Mouse (Mus musculus) neural tube, embryonic 14.5 days (tissue): ENCODE data around the gene Klhl26. TPM values are rescaled to one million over a fixed set of nuclear protein-coding genes. Genes with fewer than 3 reads are reported as not detected.
A peak's percentile ranks its signal among the peaks of the same experiment; 100 is the strongest.
"Not testable (repeated sequence)": the region's sequence is repeated elsewhere in the genome, so short reads cannot be mapped to it uniquely, and the experiment has no call there.

ENCODE experiments used
- ATAC-seq: fragments of 200-750 bp; cut with Nextera tagmentation; 2 replicates; pipeline ENCODE4 v1.8.0; 2017; ENCODE audit warnings: low read depth, mild to moderate bottlenecking, moderate TSS enrichment, moderate library complexity
- H3K27ac ChIP-seq: fragments of 300-500 bp; sonication (generic); 2 replicates; pipeline ENCODE4 v1.5.1; 2014; ENCODE audit warnings: low read depth, mild to moderate bottlenecking, control low read depth, low read length, moderate library complexity, mixed read lengths
- H3K27me3 ChIP-seq: fragments of 300-500 bp; sonication (generic); 2 replicates; pipeline ENCODE4 v1.6.1; 2014; ENCODE audit warnings: low read length; ENCODE audit not compliant: control insufficient read depth, insufficient read depth
- H3K36me3 ChIP-seq: fragments of 300-500 bp; sonication (generic); 2 replicates; pipeline ENCODE4 v1.6.1; 2014; ENCODE audit warnings: low read length, mixed read lengths; ENCODE audit not compliant: control insufficient read depth, insufficient read depth
- H3K4me1 ChIP-seq: fragments of 300-500 bp; sonication (generic); 2 replicates; pipeline ENCODE4 v1.6.1; 2014; ENCODE audit warnings: low read length; ENCODE audit not compliant: control insufficient read depth, insufficient read depth
- H3K4me2 ChIP-seq: fragments of 300-500 bp; sonication (generic); 2 replicates; pipeline ENCODE4 v1.6.1; 2014; ENCODE audit warnings: mild to moderate bottlenecking, low read depth, low read length, control low read depth
- H3K4me3 ChIP-seq: fragments of 300-500 bp; sonication (generic); 2 replicates; pipeline ENCODE4 v1.5.1; 2014; ENCODE audit warnings: low read depth, low read length, control low read depth, mixed read lengths
- H3K9ac ChIP-seq: fragments of 300-500 bp; sonication (generic); replicated peaks from 2 replicates; pipeline ENCODE4 v1.6.1; 2014; ENCODE audit warnings: low read depth, mild to moderate bottlenecking, control low read depth, low read length, mixed read lengths
- H3K9me3 ChIP-seq: fragments of 300-500 bp; sonication (generic); 2 replicates; pipeline ENCODE4 v1.6.1; 2016; ENCODE audit warnings: low read length; ENCODE audit not compliant: control insufficient read depth
- WGBS: fragments of 180-500 bp; shearing (Covaris S2); extraction: QIAGEN DNeasy Blood & Tissue Kit; methylation state at CpG from one replicate; pipeline ENCODE4 v1.1.7; 2014; 5-methylcytosine and 5-hydroxymethylcytosine counted together
- polyA plus RNA-seq: library from polyadenylated mRNA; unstranded; fragments of >200 nt; fragmentation: Nextera tagmentation; extraction: Ambion mirVana; gene quantifications from 2 replicates; pipeline ENCODE4 v1.2.1, GENCODE M21; 2014

The Klhl26 gene
- polyA plus RNA-seq, 1 experiment from 2014 or later = 29.4 TPM

DNA sequence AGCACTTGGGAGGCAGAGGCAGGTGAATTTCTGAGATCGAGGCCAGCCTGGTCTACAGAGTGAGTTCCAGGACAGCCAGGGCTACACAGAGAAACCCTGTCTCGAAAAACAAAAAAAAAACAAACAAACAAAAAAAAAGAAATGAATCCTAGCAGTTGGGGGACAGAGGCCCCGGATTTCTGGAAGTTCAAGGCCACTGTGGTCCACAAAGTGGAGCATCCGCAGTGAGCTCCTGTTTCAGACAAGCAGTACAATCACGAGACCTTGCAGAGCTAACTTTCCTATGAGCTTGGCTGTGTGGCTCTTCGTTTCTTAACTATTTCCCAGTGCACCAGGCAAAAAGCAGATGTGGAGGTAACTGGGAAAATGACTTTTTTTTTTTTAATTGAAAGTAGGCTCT lies 34.4 kb upstream of the Klhl26 start:
- WGBS = 87% methylated on average over 6 of the region's 6 CpGs
- H3K4me2 ChIP-seq = peak overlapping the region; percentile 100
- peak overlapping the region; percentile 97 for H3K4me3 ChIP-seq
- not testable (repeated sequence) for H3K27me3 ChIP-seq, H3K9me3 ChIP-seq, H3K27ac ChIP-seq, ATAC-seq
- H3K36me3 ChIP-seq = peaks cover 12% of the 10 kb centered on the region; the same call in 1 of the 2 replicates
- peaks cover 12% of the 10 kb centered on the region for H3K4me1 ChIP-seq
- H3K9ac ChIP-seq = peak overlapping the region; percentile 90; the same call in 1 of the 2 replicates

- WGBS = under 1% methylated on average over 67 of the region's 74 CpGs
These were observed 33.6 kb upstream of the Klhl26 start, which contains the start of gene Uba52 for GRCm38 (mm10) chr8:70510228-70510915. Gene Uba52, minus strand, starts transcription at chr8:70510801.

DNA sequence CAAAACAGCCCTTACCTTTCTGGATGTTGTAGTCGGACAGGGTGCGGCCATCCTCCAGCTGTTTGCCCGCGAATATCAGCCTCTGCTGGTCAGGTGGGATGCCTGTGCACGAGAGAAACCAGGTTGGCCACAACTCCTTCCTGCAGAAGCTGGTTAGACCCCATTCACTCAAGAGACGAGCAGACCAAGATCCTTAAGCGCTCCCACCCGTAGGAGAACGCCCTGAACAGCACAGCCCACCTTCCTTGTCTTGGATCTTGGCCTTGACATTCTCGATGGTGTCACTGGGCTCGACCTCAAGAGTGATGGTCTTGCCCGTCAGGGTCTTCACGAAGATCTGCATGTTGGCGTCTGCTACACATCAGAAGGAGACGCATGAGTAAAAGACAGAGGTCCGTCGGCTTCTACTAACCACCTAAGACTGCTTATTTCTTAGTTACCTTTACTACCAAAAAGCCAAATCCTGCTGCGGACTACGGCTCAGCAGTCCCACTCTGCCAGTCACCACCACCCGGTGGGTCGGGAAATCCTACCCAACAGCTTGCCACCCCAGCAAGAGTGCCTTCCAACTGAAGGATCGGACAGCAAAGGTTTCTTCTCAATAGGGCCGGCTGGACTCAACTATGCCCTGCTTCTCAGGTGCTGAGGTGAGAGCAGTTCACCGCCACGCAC lies 32.6 kb upstream of the Klhl26 start:
- H3K4me2 ChIP-seq = peak overlapping the region; percentile 100
- no peak for ATAC-seq

More at GRCm38 (mm10) chr8:70510228-70510915, 33.6 kb upstream of the Klhl26 start, which contains the start of gene Uba52:
- H3K36me3 ChIP-seq = peaks cover 11% of the 10 kb centered on the region; the same call in 1 of the 2 replicates
- peak within 1 kb of the TSS; percentile 90 for H3K9ac ChIP-seq
- no peaks in the 10 kb centered on the region for H3K27me3 ChIP-seq
- H3K4me2 ChIP-seq = peak within 1 kb of the TSS; percentile 100
- H3K4me1 ChIP-seq = peaks cover 19% of the 10 kb centered on the region
- H3K4me3 ChIP-seq = peak within 1 kb of the TSS; percentile 97
- peak within 1 kb of the TSS; percentile 97 for H3K27ac ChIP-seq
- peak; percentile 77 for ATAC-seq
- no peaks in the 10 kb centered on the region for H3K9me3 ChIP-seq

DNA sequence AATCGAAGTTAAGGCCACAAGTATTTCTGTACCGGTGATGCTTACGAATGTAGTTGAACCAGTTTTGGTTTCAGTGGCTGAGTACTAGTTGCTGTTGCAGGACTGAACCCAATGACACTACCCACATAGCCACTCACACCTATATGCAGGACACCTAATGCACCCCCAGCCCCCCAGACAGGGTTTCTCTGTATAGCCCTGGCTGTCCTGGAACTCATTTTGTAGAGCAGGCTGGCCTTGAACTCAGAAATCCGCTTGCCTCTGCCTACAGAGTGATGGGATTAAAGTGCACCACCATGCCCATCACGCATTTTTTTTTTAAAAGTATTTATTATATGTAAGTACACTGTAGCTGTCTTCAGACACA lies 30.2 kb upstream of the Klhl26 start:
- Histone ChIP-seq H3K4me1 (peaks cover 25% of the 10 kb centered on the region), H3K9ac (no peak overlapping the region), H3K27me3 (peaks cover 11% of the 10 kb centered on the region), H3K9me3 (no peaks in the 10 kb centered on the region), H3K27ac (no peak overlapping the region), H3K4me2 (no peak overlapping the region; the same call in 1 of the 2 replicates), H3K4me3 (no peak overlapping the region), H3K36me3 (peaks cover 7% of the 10 kb centered on the region; the same call in 1 of the 2 replicates)
- ATAC-seq = no peak
- 69% methylated on average over 5 of the region's 5 CpGs for WGBS

More for the DNA sequence above, 32.6 kb upstream of the Klhl26 start:
- Histone ChIP-seq H3K27me3 (no peaks in the 10 kb centered on the region), H3K4me1 (peaks cover 20% of the 10 kb centered on the region), H3K9ac (peak overlapping the region; percentile 90), H3K36me3 (peaks cover 10% of the 10 kb centered on the region; the same call in 1 of the 2 replicates), H3K4me3 (peak overlapping the region; percentile 97), H3K27ac (peak overlapping the region; percentile 97; the same call in 1 of the 2 replicates), H3K9me3 (no peaks in the 10 kb centered on the region)
- 15% methylated on average over 25 of the region's 25 CpGs for WGBS

DNA sequence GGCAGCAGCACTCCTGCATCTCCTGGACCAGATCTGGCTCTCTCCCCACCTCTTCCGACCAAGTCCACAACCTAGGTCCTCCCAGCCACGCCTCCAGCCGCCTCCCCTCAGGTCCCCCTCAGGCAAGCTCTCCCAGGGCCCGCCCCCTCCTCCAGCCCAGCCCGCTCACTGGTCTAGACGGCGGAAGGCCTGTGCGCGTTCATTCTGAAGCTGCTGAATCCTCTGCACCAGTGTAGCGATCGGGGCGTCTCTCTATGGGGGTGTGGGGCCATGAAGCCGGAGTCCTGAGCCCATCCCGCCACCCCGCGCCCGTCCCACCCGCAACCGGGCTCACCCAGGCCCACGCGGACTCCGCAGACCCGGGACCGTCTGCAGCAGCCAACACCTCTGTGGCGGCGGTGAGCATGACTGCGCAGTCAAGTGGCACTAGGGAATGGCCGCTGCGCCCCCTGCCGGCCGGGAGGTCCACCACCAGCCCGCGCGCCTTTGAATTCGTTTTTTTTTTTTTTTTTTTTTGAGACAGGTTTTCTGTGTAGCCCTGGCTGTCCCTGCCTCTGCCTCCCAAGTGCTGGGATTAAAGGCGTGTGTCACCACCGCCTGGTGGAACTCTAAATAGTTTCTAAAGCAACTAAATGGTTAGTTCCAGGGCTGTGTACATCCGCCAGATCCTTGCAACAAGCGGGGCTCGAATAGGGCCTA lies 29.7 kb upstream of the Klhl26 start, which contains the start of gene Rex1bd:
Gene Rex1bd, minus strand, starts transcription at position 425 of the 699 bp plus-strand sequence.
- peak; percentile 87 for ATAC-seq
- H3K27me3 ChIP-seq = peaks cover 16% of the 10 kb centered on the region
- peak within 1 kb of the TSS; percentile 74 for H3K9ac ChIP-seq
- H3K27ac ChIP-seq = peak within 1 kb of the TSS; percentile 85
- peak within 1 kb of the TSS; percentile 55 for H3K4me3 ChIP-seq
- no peaks in the 10 kb centered on the region for H3K9me3 ChIP-seq
- WGBS = 3% methylated on average over 40 of the region's 40 CpGs
- peaks cover 25% of the 10 kb centered on the region for H3K4me1 ChIP-seq
- peaks cover 7% of the 10 kb centered on the region; the same call in 1 of the 2 replicates for H3K36me3 ChIP-seq
- H3K4me2 ChIP-seq = peak within 1 kb of the TSS; percentile 84

DNA sequence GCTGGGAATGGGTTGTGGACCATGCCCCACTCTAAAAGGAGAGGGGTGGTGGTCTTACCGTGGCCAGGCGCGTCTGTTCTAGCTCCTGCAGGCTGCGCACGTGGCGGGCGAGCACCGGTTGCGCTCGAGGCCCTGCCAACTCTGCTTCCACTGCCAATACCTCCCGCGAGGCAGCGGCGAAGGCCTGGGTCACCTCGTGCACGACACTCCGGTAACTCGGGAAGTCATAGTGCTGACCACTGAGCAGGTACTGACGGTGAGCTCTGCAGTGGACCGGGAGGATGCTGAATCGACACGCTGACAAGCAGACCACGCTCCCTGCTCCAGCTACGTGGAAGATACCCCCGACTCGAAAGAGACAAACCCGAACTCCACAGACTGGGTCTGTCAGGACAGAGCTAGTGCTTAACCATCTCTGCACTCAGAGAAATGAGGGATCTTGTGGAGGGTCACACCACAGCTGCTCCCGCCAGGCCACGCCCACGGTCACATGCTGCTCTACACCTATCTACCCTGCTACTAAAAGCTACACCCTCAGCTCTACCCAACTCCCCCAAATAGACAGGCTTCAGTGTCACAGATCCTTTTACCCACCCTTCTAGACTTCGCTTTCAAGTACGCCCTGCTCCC lies 29.0 kb upstream of the Klhl26 start:
- H3K27ac ChIP-seq = peak overlapping the region; percentile 85; the same call in 1 of the 2 replicates
- H3K36me3 ChIP-seq = peaks cover 7% of the 10 kb centered on the region; the same call in 1 of the 2 replicates
- H3K4me3 ChIP-seq = peak overlapping the region; percentile 55
- ATAC-seq = peak; percentile 16
- no peaks in the 10 kb centered on the region for H3K9me3 ChIP-seq
- H3K4me2 ChIP-seq = peak overlapping the region; percentile 84
- 37% methylated on average over 32 of the region's 32 CpGs for WGBS
- peaks cover 19% of the 10 kb centered on the region for H3K27me3 ChIP-seq
- peak overlapping the region; percentile 74 for H3K9ac ChIP-seq
- peaks cover 25% of the 10 kb centered on the region for H3K4me1 ChIP-seq

GRCm38 (mm10) chr8:70504851-70505250 lies 28.1 kb upstream of the Klhl26 start:
- peaks cover 25% of the 10 kb centered on the region for H3K4me1 ChIP-seq
- H3K4me3 ChIP-seq = no peak overlapping the region
- no peaks in the 10 kb centered on the region for H3K9me3 ChIP-seq
- H3K27me3 ChIP-seq = peaks cover 27% of the 10 kb centered on the region
- 79% methylated on average over 3 of the region's 3 CpGs for WGBS
- no peak overlapping the region for H3K27ac ChIP-seq
- H3K4me2 ChIP-seq = no peak overlapping the region
- peaks cover 7% of the 10 kb centered on the region; the same call in 1 of the 2 replicates for H3K36me3 ChIP-seq
- H3K9ac ChIP-seq = no peak overlapping the region
- ATAC-seq = no peak

DNA sequence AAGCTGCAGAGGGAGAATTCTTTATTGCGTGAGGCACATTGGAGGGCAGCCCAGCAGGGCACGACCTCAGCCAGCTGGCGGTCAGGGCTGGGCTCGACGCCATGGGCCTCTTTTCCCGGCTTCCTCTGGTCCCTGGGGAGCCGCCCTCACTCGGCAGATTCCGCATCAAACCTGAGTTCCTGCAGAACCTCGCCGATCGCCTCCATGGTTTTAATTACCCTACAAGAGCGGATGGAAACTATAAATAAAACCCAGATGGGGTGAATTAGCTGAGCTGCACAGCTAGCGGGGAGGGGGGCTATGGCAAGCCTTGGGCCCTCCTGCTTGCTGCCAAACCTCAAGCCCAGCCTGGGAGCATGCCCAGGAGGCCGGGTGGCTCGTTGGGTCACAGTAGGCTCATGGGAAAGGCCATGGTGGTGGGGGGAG lies 27.5 kb upstream of the Klhl26 start:
- H3K9ac ChIP-seq = no peak overlapping the region
- 27% methylated on average over 16 of the region's 16 CpGs for WGBS
- H3K36me3 ChIP-seq = peaks cover 7% of the 10 kb centered on the region; the same call in 1 of the 2 replicates
- H3K27me3 ChIP-seq = peaks cover 31% of the 10 kb centered on the region
- H3K4me2 ChIP-seq = no peak overlapping the region
- no peak for ATAC-seq
- H3K27ac ChIP-seq = no peak overlapping the region
- peaks cover 21% of the 10 kb centered on the region for H3K4me1 ChIP-seq
- H3K4me3 ChIP-seq = no peak overlapping the region
- no peaks in the 10 kb centered on the region for H3K9me3 ChIP-seq
